Mouse (Mus musculus) pancreas, adult 10 weeks (tissue): ENCODE data around the gene Dnah7b. TPM values are rescaled to one million over a fixed set of nuclear protein-coding genes. Genes with fewer than 3 reads are reported as not detected.

Experiments
- polyA plus RNA-seq: library from polyadenylated mRNA; stranded (reverse); fragments of 350-450 nt; fragmentation: Illumina TruSeq; extraction: RNeasy Lipid Tissue Mini Kit (QIAGEN cat#74804); gene quantifications from one replicate; pipeline ENCODE4 v1.2.3, GENCODE M21; 2015; ENCODE audit warnings: low read depth, low replicate concordance; ENCODE audit not compliant: insufficient read depth

The Dnah7b gene
- polyA plus RNA-seq, result 0.20 TPM

GRCm38 (mm10) chr1:46066015-46066414 is at the start of gene Dnah7b:
TSS of gene Dnah7b (plus strand) at chr1:46066315.

Other genes starting within 250 kb of the Dnah7b start
- gene Gm5269, start 176.0 kb upstream of the Dnah7b start, polyA plus RNA-seq, result not detected
- gene Slc40a1, start 139.8 kb upstream of the Dnah7b start, polyA plus RNA-seq, result 2.5 TPM